In genomic region chr6:54205471-54205870, GRCm38 (mm10) we compare ENCODE assay signal across 22 mouse cellular contexts.
DNase-seq lines count a peak whose midpoint lies in the region; ATAC-seq and TF ChIP-seq lines count a peak whose summit lies in the region.
"Had no signal": no experiment of that assay in that cellular context is flagged by ENCODE, and none has a peak within 500 bp of the region (broad histone marks: within the 10 kb centered on the region; RNA-seq: fewer than 3 reads in every experiment).

No protein-coding gene starts in this region.

- ATAC-seq in embryonic facial prominence, embryonic 14.5 days (ENCODE audit: low read depth): no peak
- no peak for ATAC-seq in hindbrain, embryonic 14.5 days (ENCODE audit: low FRiP score)
- peak; percentile 79 for ATAC-seq in midbrain, embryonic 11.5 days (ENCODE audit: low FRiP score)
- ATAC-seq in midbrain, embryonic 13.5 days: no peak
- ATAC-seq in liver, postnatal 0 days: no peak
- ATAC-seq: CD4-positive, CD25-positive, alpha-beta regulatory T cell, adult 4 months; forebrain, embryonic 13.5 days had no signal

- H3K27me3 ChIP-seq in embryonic facial prominence, embryonic 14.5 days (replicated peaks; ENCODE audit: control insufficient read depth, insufficient read depth, low read length): no peaks in the 10 kb centered on the region
- 0 out of 2 replicates have a peak, but pooled peaks cover 11% of the 10 kb centered on the region for H3K27me3 ChIP-seq in embryonic facial prominence, embryonic 10.5 days (replicated peaks; ENCODE audit: low read depth, poor library complexity, severe bottlenecking)
- no peaks in the 10 kb centered on the region for H3K27me3 ChIP-seq in hindbrain, embryonic 10.5 days (ENCODE audit: insufficient read depth, poor library complexity, severe bottlenecking)
- H3K27me3 ChIP-seq in hindbrain, embryonic 14.5 days (ENCODE audit: control insufficient read depth, insufficient read depth, low read length): no peaks in the 10 kb centered on the region
- H3K27me3 ChIP-seq in midbrain, embryonic 11.5 days (ENCODE audit: control insufficient read depth, insufficient read depth, low read length): peaks cover 13% of the 10 kb centered on the region
- peaks cover 30% of the 10 kb centered on the region for H3K27me3 ChIP-seq in midbrain, embryonic 13.5 days
- no peaks in the 10 kb centered on the region for H3K27me3 ChIP-seq in liver, postnatal 0 days (ENCODE audit: insufficient read depth, low read length)
- H3K27me3 ChIP-seq: embryonic facial prominence, embryonic 12.5 days; forebrain, embryonic 13.5 days; heart, embryonic 12.5 days; hindbrain, embryonic 15.5 days had no signal

- H3K27ac ChIP-seq in embryonic facial prominence, embryonic 14.5 days (replicated peaks; ENCODE audit: low read depth, low read length): no peak overlapping the region
- H3K27ac ChIP-seq in embryonic facial prominence, embryonic 10.5 days (replicated peaks): no peak overlapping the region
- peak overlapping the region; percentile 56 for H3K27ac ChIP-seq in hindbrain, embryonic 10.5 days
- H3K27ac ChIP-seq in hindbrain, embryonic 14.5 days: no peak overlapping the region
- peak overlapping the region; percentile 72; the same call in 1 of the 2 replicates for H3K27ac ChIP-seq in midbrain, embryonic 11.5 days (ENCODE audit: low read depth, low read length)
- H3K27ac ChIP-seq in midbrain, embryonic 13.5 days: no peak overlapping the region; the same call in 1 of the 2 replicates
- no peak overlapping the region for H3K27ac ChIP-seq in liver, postnatal 0 days (ENCODE audit: low read depth)
- H3K27ac ChIP-seq: embryonic facial prominence, embryonic 12.5 days; forebrain, embryonic 13.5 days; gastrocnemius, adult 2 months; hindbrain, embryonic 15.5 days had no signal

- H3K4me1 ChIP-seq in embryonic facial prominence, embryonic 14.5 days (ENCODE audit: control insufficient read depth, insufficient read depth, low read length): peaks cover 4% of the 10 kb centered on the region; the same call in 1 of the 2 replicates
- peaks cover 26% of the 10 kb centered on the region for H3K4me1 ChIP-seq in embryonic facial prominence, embryonic 10.5 days
- peaks cover 28% of the 10 kb centered on the region for H3K4me1 ChIP-seq in hindbrain, embryonic 10.5 days (replicated peaks)
- no peaks in the 10 kb centered on the region for H3K4me1 ChIP-seq in hindbrain, embryonic 14.5 days (replicated peaks; ENCODE audit: control insufficient read depth, insufficient read depth, low read length)
- H3K4me1 ChIP-seq in midbrain, embryonic 11.5 days (ENCODE audit: control insufficient read depth, insufficient read depth, low read length): peaks cover 23% of the 10 kb centered on the region
- peaks cover 29% of the 10 kb centered on the region for H3K4me1 ChIP-seq in midbrain, embryonic 13.5 days (replicated peaks)
- peaks cover 19% of the 10 kb centered on the region for H3K4me1 ChIP-seq in liver, postnatal 0 days (ENCODE audit: insufficient read depth)
- H3K4me1 ChIP-seq: embryonic facial prominence, embryonic 12.5 days; hindbrain, embryonic 15.5 days had no signal

- no peak overlapping the region for H3K4me2 ChIP-seq in embryonic facial prominence, embryonic 14.5 days (ENCODE audit: low read depth, low read length)
- no peak overlapping the region for H3K4me2 ChIP-seq in hindbrain, embryonic 14.5 days (replicated peaks)
- H3K4me2 ChIP-seq in midbrain, embryonic 11.5 days: peak overlapping the region; percentile 22; the same call in 1 of the 2 replicates
- H3K4me2 ChIP-seq in midbrain, embryonic 13.5 days (replicated peaks): no peak overlapping the region
- no peak overlapping the region for H3K4me2 ChIP-seq in liver, postnatal 0 days (ENCODE audit: low read depth, low read length)
- H3K4me2 ChIP-seq: embryonic facial prominence, embryonic 12.5 days; forebrain, embryonic 13.5 days; heart, embryonic 12.5 days; hindbrain, embryonic 15.5 days had no signal

- H3K4me3 ChIP-seq in embryonic facial prominence, embryonic 14.5 days (ENCODE audit: low read depth, low read length): no peak overlapping the region
- H3K4me3 ChIP-seq in embryonic facial prominence, embryonic 10.5 days: no peak overlapping the region
- no peak overlapping the region for H3K4me3 ChIP-seq in hindbrain, embryonic 10.5 days
- H3K4me3 ChIP-seq in hindbrain, embryonic 14.5 days (replicated peaks; ENCODE audit: low read length): no peak overlapping the region
- no peak overlapping the region for H3K4me3 ChIP-seq in midbrain, embryonic 11.5 days (ENCODE audit: low read depth, low read length)
- no peak overlapping the region for H3K4me3 ChIP-seq in midbrain, embryonic 13.5 days (replicated peaks)
- H3K4me3 ChIP-seq in liver, postnatal 0 days (ENCODE audit: low read depth, low read length): no peak overlapping the region
- H3K4me3 ChIP-seq: embryonic facial prominence, embryonic 12.5 days; forebrain, embryonic 13.5 days; gastrocnemius, adult 2 months; heart, embryonic 12.5 days; hindbrain, embryonic 15.5 days had no signal

- H3K36me3 ChIP-seq in embryonic facial prominence, embryonic 14.5 days (ENCODE audit: control insufficient read depth, insufficient read depth, low read length): no peaks in the 10 kb centered on the region
- H3K36me3 ChIP-seq in embryonic facial prominence, embryonic 10.5 days (replicated peaks): no peaks in the 10 kb centered on the region
- H3K36me3 ChIP-seq in hindbrain, embryonic 10.5 days: no peaks in the 10 kb centered on the region
- H3K36me3 ChIP-seq in hindbrain, embryonic 14.5 days (replicated peaks; ENCODE audit: control insufficient read depth, insufficient read depth): no peaks in the 10 kb centered on the region
- H3K36me3 ChIP-seq in midbrain, embryonic 11.5 days (ENCODE audit: control insufficient read depth, insufficient read depth, low read length): no peaks in the 10 kb centered on the region
- H3K36me3 ChIP-seq in midbrain, embryonic 13.5 days: no peaks in the 10 kb centered on the region
- H3K36me3 ChIP-seq in liver, postnatal 0 days (replicated peaks; ENCODE audit: insufficient read depth, low read length): no peaks in the 10 kb centered on the region
- H3K36me3 ChIP-seq: embryonic facial prominence, embryonic 12.5 days; G1E; heart, embryonic 12.5 days; hindbrain, embryonic 15.5 days had no signal

- no peak overlapping the region for H3K9ac ChIP-seq in embryonic facial prominence, embryonic 14.5 days (ENCODE audit: low read depth, low read length)
- no peak overlapping the region for H3K9ac ChIP-seq in hindbrain, embryonic 14.5 days
- H3K9ac ChIP-seq in midbrain, embryonic 11.5 days (ENCODE audit: low read length): no peak overlapping the region; the same call in 1 of the 2 replicates
- no peak overlapping the region for H3K9ac ChIP-seq in midbrain, embryonic 13.5 days (replicated peaks)
- H3K9ac ChIP-seq in liver, postnatal 0 days (replicated peaks): no peak overlapping the region
- H3K9ac ChIP-seq: embryonic facial prominence, embryonic 12.5 days; forebrain, embryonic 13.5 days; heart, embryonic 12.5 days; hindbrain, embryonic 15.5 days had no signal

- 67% methylated on average over 5 of the region's 5 CpGs for WGBS in embryonic facial prominence, embryonic 14.5 days
- 64% methylated on average over 5 of the region's 5 CpGs for WGBS in embryonic facial prominence, embryonic 10.5 days
- WGBS in hindbrain, embryonic 10.5 days: 52% methylated on average over 5 of the region's 5 CpGs
- WGBS in hindbrain, embryonic 14.5 days: 47% methylated on average over 5 of the region's 5 CpGs
- 24% methylated on average over 5 of the region's 5 CpGs for WGBS in midbrain, embryonic 11.5 days
- WGBS in midbrain, embryonic 13.5 days: 11% methylated on average over 5 of the region's 5 CpGs
- WGBS in liver, postnatal 0 days (ENCODE audit: insufficient replicate concordance): 81% methylated on average over 5 of the region's 5 CpGs

- TF ChIP-seq CTCF in liver, postnatal 0 days (IDR thresholded peaks at IDR 0.05; ENCODE audit: low read depth): no peak

- H3K9me3 ChIP-seq in embryonic facial prominence, embryonic 14.5 days (ENCODE audit: control insufficient read depth, low read length): no peaks in the 10 kb centered on the region
- no peaks in the 10 kb centered on the region for H3K9me3 ChIP-seq in embryonic facial prominence, embryonic 10.5 days
- no peaks in the 10 kb centered on the region for H3K9me3 ChIP-seq in hindbrain, embryonic 10.5 days
- no peaks in the 10 kb centered on the region for H3K9me3 ChIP-seq in hindbrain, embryonic 14.5 days (ENCODE audit: control insufficient read depth, low read length)
- H3K9me3 ChIP-seq in midbrain, embryonic 11.5 days (ENCODE audit: control insufficient read depth, low read length): no peaks in the 10 kb centered on the region; the same call in 1 of the 2 replicates
- no peaks in the 10 kb centered on the region for H3K9me3 ChIP-seq in midbrain, embryonic 13.5 days
- no peaks in the 10 kb centered on the region for H3K9me3 ChIP-seq in liver, postnatal 0 days (ENCODE audit: low read length)
- H3K9me3 ChIP-seq: embryonic facial prominence, embryonic 12.5 days; forebrain, embryonic 13.5 days; heart, embryonic 12.5 days; hindbrain, embryonic 15.5 days had no signal

- no peak for TF ChIP-seq EP300 in liver, postnatal 0 days (IDR thresholded peaks at IDR 0.05; ENCODE audit: low read depth)

- peak; percentile 45 for DNase-seq in embryonic facial prominence, embryonic 14.5 days (ENCODE audit: low spot score)
- no peak for DNase-seq in embryonic facial prominence, embryonic 10.5 days (ENCODE audit: low spot score)
- no peak for DNase-seq in hindbrain, embryonic 10.5 days (ENCODE audit: low spot score)
- DNase-seq in hindbrain, embryonic 14.5 days (ENCODE audit: low spot score): no peak
- peak; percentile 89 for DNase-seq in midbrain, embryonic 11.5 days (ENCODE audit: low spot score, missing footprints)
- DNase-seq in liver, postnatal 0 days: no peak
- DNase-seq: adrenal gland, adult 8-10 months; adrenal gland, postnatal 36 days; B cell, adult 2 months; cerebellum, adult 11 months; cerebellum, adult 8-10 months; cerebellum, postnatal 14 days; gastrocnemius, adult 2 months; gastrocnemius, postnatal 36 days; heart, postnatal 36 days had no signal

Comparison
In these comparisons a context has a peak if more than half of its experiments do, and no peak if none do; other contexts are left out.
1. DNase-seq: peak in embryonic facial prominence, embryonic 14.5 days (single experiment) and midbrain, embryonic 11.5 days (single experiment); none in embryonic facial prominence, embryonic 10.5 days (single experiment), hindbrain, embryonic 10.5 days (single experiment), hindbrain, embryonic 14.5 days (single experiment) and liver, postnatal 0 days (single experiment).
2. H3K27ac ChIP-seq: peak in hindbrain, embryonic 10.5 days (single experiment) and midbrain, embryonic 11.5 days (single experiment); none in embryonic facial prominence, embryonic 14.5 days (single experiment), embryonic facial prominence, embryonic 10.5 days (single experiment), hindbrain, embryonic 14.5 days (single experiment), midbrain, embryonic 13.5 days (single experiment) and liver, postnatal 0 days (single experiment).